Mouse (Mus musculus): ENCODE measurements at regions not wholly inside any gene's neighbourhood (a gene's known extent, or its start where the extent isn't known, plus 50 kb on each side); places are given as distances from the start of the nearest gene placed in this dataset.
"Not testable (repeated sequence)": the region's sequence is repeated elsewhere in the genome, so short reads cannot be mapped to it uniquely, and the experiment has no call there.

- H3K36me3 ChIP-seq: no peaks in the 10 kb centered on the region
- no peaks in the 10 kb centered on the region for H3K9me3 ChIP-seq (replicated peaks)
- WGBS: 94% methylated on average over 2 of the region's 2 CpGs
- no peak overlapping the region for H3K4me3 ChIP-seq
- no peak overlapping the region for H3K9ac ChIP-seq
- H3K4me1 ChIP-seq: no peaks in the 10 kb centered on the region
- H3K27me3 ChIP-seq: no peaks in the 10 kb centered on the region
- H3K4me2 ChIP-seq (replicated peaks): no peak overlapping the region
- H3K27ac ChIP-seq: no peak overlapping the region
- no peak for ATAC-seq (ENCODE audit: low FRiP score)
These were observed 122.0 kb upstream of the Gm11096 start for GRCm38 (mm10) chr17:81319605-81320004.

- no peak for ATAC-seq (ENCODE audit: low FRiP score)
- Histone ChIP-seq H3K36me3 (no peaks in the 10 kb centered on the region), H3K4me1 (no peaks in the 10 kb centered on the region), H3K27me3 (no peaks in the 10 kb centered on the region), H3K9me3 (replicated peaks) (no peaks in the 10 kb centered on the region), H3K9ac (no peak overlapping the region), H3K4me3 (no peak overlapping the region), H3K27ac (no peak overlapping the region), H3K4me2 (replicated peaks) (no peak overlapping the region)
- 58% methylated on average over 5 of the region's 5 CpGs for WGBS
These were observed 124.9 kb upstream of the Gm11096 start for GRCm38 (mm10) chr17:81316655-81317054.

GRCm38 (mm10) chr17:81305880-81306279 lies 135.7 kb upstream of the Gm11096 start:
- Histone ChIP-seq H3K27ac (no peak overlapping the region), H3K9me3 (replicated peaks) (no peaks in the 10 kb centered on the region), H3K36me3 (no peaks in the 10 kb centered on the region), H3K9ac (no peak overlapping the region), H3K27me3 (no peaks in the 10 kb centered on the region), H3K4me1 (no peaks in the 10 kb centered on the region), H3K4me3 (no peak overlapping the region), H3K4me2 (replicated peaks) (no peak overlapping the region)
- no peak for ATAC-seq (ENCODE audit: low FRiP score)
- 79% methylated on average over 2 of the region's 2 CpGs for WGBS

GRCm38 (mm10) chr17:81304574-81304973 lies 137.0 kb upstream of the Gm11096 start:
- Histone ChIP-seq H3K4me3 (no peak overlapping the region), H3K36me3 (no peaks in the 10 kb centered on the region), H3K9me3 (replicated peaks) (no peaks in the 10 kb centered on the region), H3K27me3 (no peaks in the 10 kb centered on the region), H3K27ac (no peak overlapping the region), H3K4me2 (replicated peaks) (no peak overlapping the region), H3K9ac (no peak overlapping the region), H3K4me1 (no peaks in the 10 kb centered on the region)
- WGBS: 70% methylated on average over 1 of the region's 1 CpGs
- ATAC-seq (ENCODE audit: low FRiP score): no peak

- no peak overlapping the region for H3K9ac ChIP-seq
- 40% methylated on average over 3 of the region's 3 CpGs for WGBS
- no peak overlapping the region for H3K4me2 ChIP-seq (replicated peaks)
- no peak overlapping the region for H3K4me3 ChIP-seq
- H3K36me3 ChIP-seq: no peaks in the 10 kb centered on the region
- H3K9me3 ChIP-seq (replicated peaks): no peaks in the 10 kb centered on the region
- no peak; the same call in 1 of the 2 replicates for ATAC-seq (ENCODE audit: low FRiP score)
- H3K27me3 ChIP-seq: no peaks in the 10 kb centered on the region
- no peak overlapping the region for H3K27ac ChIP-seq
- no peaks in the 10 kb centered on the region for H3K4me1 ChIP-seq
These were observed 139.1 kb upstream of the Gm11096 start for GRCm38 (mm10) chr17:81302490-81302889.

GRCm38 (mm10) chr17:81291829-81292228 lies 149.7 kb upstream of the Gm11096 start:
- H3K9ac ChIP-seq: no peak overlapping the region
- H3K36me3 ChIP-seq: no peaks in the 10 kb centered on the region
- no peak overlapping the region for H3K27ac ChIP-seq
- H3K4me1 ChIP-seq: no peaks in the 10 kb centered on the region
- no peak overlapping the region for H3K4me3 ChIP-seq
- no peak overlapping the region for H3K4me2 ChIP-seq (replicated peaks)
- no peaks in the 10 kb centered on the region for H3K9me3 ChIP-seq (replicated peaks)
- no peaks in the 10 kb centered on the region for H3K27me3 ChIP-seq
- 92% methylated on average over 2 of the region's 2 CpGs for WGBS
- ATAC-seq (ENCODE audit: low FRiP score): no peak

- H3K4me3 ChIP-seq: no peak overlapping the region
- H3K27ac ChIP-seq: no peak overlapping the region
- no peaks in the 10 kb centered on the region for H3K9me3 ChIP-seq (replicated peaks)
- no peak overlapping the region for H3K9ac ChIP-seq
- no peaks in the 10 kb centered on the region for H3K4me1 ChIP-seq
- no peak for ATAC-seq (ENCODE audit: low FRiP score)
- 87% methylated on average over 2 of the region's 2 CpGs for WGBS
- H3K27me3 ChIP-seq: no peaks in the 10 kb centered on the region
- H3K4me2 ChIP-seq (replicated peaks): no peak overlapping the region
- no peaks in the 10 kb centered on the region for H3K36me3 ChIP-seq
These were observed 159.0 kb upstream of the Gm11096 start for GRCm38 (mm10) chr17:81282543-81282942.

GRCm38 (mm10) chr17:81270235-81270634 lies 171.3 kb upstream of the Gm11096 start:
- no peak overlapping the region for H3K4me2 ChIP-seq (replicated peaks)
- 43% methylated on average over 1 of the region's 1 CpGs for WGBS
- H3K27me3 ChIP-seq: no peaks in the 10 kb centered on the region
- H3K9ac ChIP-seq: no peak overlapping the region
- H3K9me3 ChIP-seq (replicated peaks): no peaks in the 10 kb centered on the region
- H3K4me3 ChIP-seq: no peak overlapping the region
- H3K36me3 ChIP-seq: no peaks in the 10 kb centered on the region
- no peak for ATAC-seq (ENCODE audit: low FRiP score)
- H3K4me1 ChIP-seq: no peaks in the 10 kb centered on the region
- no peak overlapping the region for H3K27ac ChIP-seq

GRCm38 (mm10) chr17:81261957-81262356 lies 179.6 kb upstream of the Gm11096 start:
- WGBS: 81% methylated on average over 1 of the region's 1 CpGs
- no peak for ATAC-seq (ENCODE audit: low FRiP score)

GRCm38 (mm10) chr17:81260036-81260435 lies 181.5 kb upstream of the Gm11096 start:
- Histone ChIP-seq H3K27me3 (no peaks in the 10 kb centered on the region), H3K4me3 (no peak overlapping the region), H3K4me1 (no peaks in the 10 kb centered on the region), H3K4me2 (replicated peaks) (no peak overlapping the region), H3K9ac (no peak overlapping the region), H3K27ac (no peak overlapping the region), H3K36me3 (no peaks in the 10 kb centered on the region), H3K9me3 (replicated peaks) (no peaks in the 10 kb centered on the region)
- no peak for ATAC-seq (ENCODE audit: low FRiP score)
- WGBS: 95% methylated on average over 1 of the region's 1 CpGs

More at GRCm38 (mm10) chr17:81261957-81262356, 179.6 kb upstream of the Gm11096 start:
- no peaks in the 10 kb centered on the region for H3K27me3 ChIP-seq
- H3K9ac ChIP-seq: no peak overlapping the region
- no peaks in the 10 kb centered on the region for H3K36me3 ChIP-seq
- no peak overlapping the region for H3K4me3 ChIP-seq
- H3K4me2 ChIP-seq (replicated peaks): no peak overlapping the region
- no peak overlapping the region for H3K27ac ChIP-seq
- no peaks in the 10 kb centered on the region for H3K4me1 ChIP-seq
- H3K9me3 ChIP-seq (replicated peaks): no peaks in the 10 kb centered on the region

- Histone ChIP-seq H3K9me3 (replicated peaks) (no peaks in the 10 kb centered on the region), H3K27me3 (no peaks in the 10 kb centered on the region), H3K4me2 (replicated peaks) (no peak overlapping the region), H3K4me1 (no peaks in the 10 kb centered on the region), H3K9ac (no peak overlapping the region), H3K4me3 (no peak overlapping the region), H3K36me3 (no peaks in the 10 kb centered on the region), H3K27ac (no peak overlapping the region)
- no peak for ATAC-seq (ENCODE audit: low FRiP score)
- WGBS: 47% methylated on average over 3 of the region's 3 CpGs
These were observed 185.5 kb upstream of the Gm11096 start for GRCm38 (mm10) chr17:81256106-81256505.

- Histone ChIP-seq H3K36me3 (no peaks in the 10 kb centered on the region), H3K9ac (no peak overlapping the region), H3K4me1 (no peaks in the 10 kb centered on the region), H3K9me3 (replicated peaks) (no peaks in the 10 kb centered on the region), H3K4me3 (no peak overlapping the region), H3K27ac (no peak overlapping the region), H3K4me2 (replicated peaks) (no peak overlapping the region), H3K27me3 (no peaks in the 10 kb centered on the region)
- no peak for ATAC-seq (ENCODE audit: low FRiP score)
- 68% methylated on average over 3 of the region's 3 CpGs for WGBS
These were observed 185.9 kb upstream of the Thumpd2 start for GRCm38 (mm10) chr17:81250748-81251147.

- 92% methylated on average over 6 of the region's 6 CpGs for WGBS
- no peaks in the 10 kb centered on the region for H3K36me3 ChIP-seq
- H3K27ac ChIP-seq: no peak overlapping the region
- H3K9me3 ChIP-seq (replicated peaks): no peaks in the 10 kb centered on the region
- no peak for ATAC-seq (ENCODE audit: low FRiP score)
- H3K4me3 ChIP-seq: no peak overlapping the region
- no peaks in the 10 kb centered on the region for H3K27me3 ChIP-seq
- H3K4me1 ChIP-seq: no peaks in the 10 kb centered on the region
- no peak overlapping the region for H3K9ac ChIP-seq
- H3K4me2 ChIP-seq (replicated peaks): no peak overlapping the region
These were observed 181.3 kb upstream of the Thumpd2 start for GRCm38 (mm10) chr17:81246156-81246555.

GRCm38 (mm10) chr17:81231771-81232170 lies 166.9 kb upstream of the Thumpd2 start:
- H3K27ac ChIP-seq; H3K9ac ChIP-seq; H3K4me2 ChIP-seq (replicated peaks); ATAC-seq (ENCODE audit: low FRiP score); H3K4me1 ChIP-seq; H3K36me3 ChIP-seq; H3K27me3 ChIP-seq; H3K4me3 ChIP-seq; H3K9me3 ChIP-seq (replicated peaks): not testable (repeated sequence)
- 96% methylated on average over 12 of the region's 18 CpGs for WGBS

All from hindbrain, embryonic 12.5 days (tissue).